17 mouse cellular contexts compared by ENCODE assay signal in the genomic region with DNA sequence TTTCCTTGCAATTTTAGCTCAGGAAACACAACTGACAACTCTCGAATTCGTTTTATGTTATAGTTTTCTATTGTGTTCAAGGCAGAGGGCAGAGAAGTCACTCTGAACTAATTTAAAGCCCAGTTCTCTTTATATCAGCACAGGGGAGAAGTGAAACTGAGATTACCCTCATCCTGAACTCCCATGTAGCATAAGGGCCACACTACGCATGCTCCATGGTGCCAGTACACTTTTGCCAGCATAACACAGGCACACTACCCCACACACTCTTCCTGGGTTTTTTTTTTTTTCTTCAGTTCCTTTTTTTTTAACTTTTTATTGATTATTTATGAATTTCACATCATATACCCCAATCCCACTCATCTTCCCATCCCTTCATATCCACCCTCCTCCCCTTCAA. TPM values are rescaled to one million over a fixed set of nuclear protein-coding genes. Genes with fewer than 3 reads are reported as not detected.
A peak's percentile ranks its signal among the peaks of the same experiment; 100 is the strongest.
DNase-seq lines count a peak whose midpoint lies in the region; ATAC-seq and TF ChIP-seq lines count a peak whose summit lies in the region.
"Had no signal": no experiment of that assay in that cellular context is flagged by ENCODE, and none has a peak within 500 bp of the region (broad histone marks: within the 10 kb centered on the region; RNA-seq: fewer than 3 reads in every experiment).

No protein-coding gene starts in this region.

- no peak overlapping the region for H3K27ac ChIP-seq in kidney, adult 2 months (ENCODE audit: insufficient read depth, low read depth, low read length)
- no peak overlapping the region for H3K27ac ChIP-seq in cerebellum, adult 2 months (ENCODE audit: insufficient read depth, low read length)
- H3K27ac ChIP-seq: forebrain, embryonic 12.5 days; limb, embryonic 13.5 days; midbrain, embryonic 10.5 days; stomach, postnatal 0 days had no signal

- WGBS in kidney, adult 2 months: 88% methylated on average over 3 of the region's 3 CpGs
- 97% methylated on average over 3 of the region's 3 CpGs for WGBS in cerebellum, adult 2 months

- peak; percentile 26 for DNase-seq in kidney, adult 2 months
- no peak for DNase-seq in kidney, adult 18-20 months
- DNase-seq in spleen, adult 18-20 months: peak; percentile 54 to 59
- no peak for DNase-seq in spleen, adult 12 weeks (ENCODE audit: low spot score)
- no peak for DNase-seq in urinary bladder, postnatal 14 days (ENCODE audit: low spot score)
- DNase-seq in testis, postnatal 14 days (ENCODE audit: low spot score): no peak
- no peak for DNase-seq in cerebellum, adult 2 months
- DNase-seq: adrenal gland, postnatal 10 days; cerebellum, postnatal 36 days; kidney, postnatal 10 days; right cerebral cortex, postnatal 25 days had no signal

- TF ChIP-seq CTCF in kidney, adult 2 months (conservative IDR thresholded peaks at IDR 0.05; ENCODE audit: insufficient read depth, insufficient read length, low read depth, low read length): no peak
- no peak for TF ChIP-seq CTCF in cerebellum, adult 2 months (IDR thresholded peaks at IDR 0.05; ENCODE audit: borderline replicate concordance, insufficient read depth, low read depth, low read length)

- no peaks in the 10 kb centered on the region for H3K4me1 ChIP-seq in kidney, adult 2 months (ENCODE audit: control insufficient read depth, insufficient read depth, low read length)
- H3K4me1 ChIP-seq in cerebellum, adult 2 months (ENCODE audit: control insufficient read depth, insufficient read depth, low read length): 0 out of 2 replicates have a peak, but pooled peaks cover 2% of the 10 kb centered on the region
- H3K4me1 ChIP-seq: midbrain, embryonic 10.5 days had no signal

- no peak for TF ChIP-seq POLR2A in kidney, adult 2 months (IDR thresholded peaks at IDR 0.05; ENCODE audit: low read depth, low read length)
- TF ChIP-seq POLR2A in cerebellum, adult 2 months (IDR thresholded peaks at IDR 0.05; ENCODE audit: borderline replicate concordance, insufficient read depth, low read length): no peak

- H3K36me3 ChIP-seq in kidney, adult 2 months (ENCODE audit: control insufficient read depth, insufficient read depth, low read length): no peaks in the 10 kb centered on the region
- H3K36me3 ChIP-seq: forebrain, embryonic 12.5 days; midbrain, embryonic 10.5 days had no signal

- no peaks in the 10 kb centered on the region for H3K27me3 ChIP-seq in kidney, adult 2 months (replicated peaks; ENCODE audit: control insufficient read depth, insufficient read depth, low read length)
- no peaks in the 10 kb centered on the region for H3K27me3 ChIP-seq in cerebellum, adult 2 months (ENCODE audit: control insufficient read depth, insufficient read depth, low read length)
- H3K27me3 ChIP-seq: forebrain, embryonic 12.5 days; limb, embryonic 13.5 days had no signal

- no peak overlapping the region for H3K4me3 ChIP-seq in kidney, adult 2 months (ENCODE audit: insufficient read depth, low read depth, low read length)
- H3K4me3 ChIP-seq in cerebellum, adult 2 months (replicated peaks; ENCODE audit: insufficient read depth, low read depth, low read length): no peak overlapping the region
- H3K4me3 ChIP-seq: forebrain, embryonic 12.5 days; limb, embryonic 13.5 days; midbrain, embryonic 10.5 days; myocyte had no signal

- peak; percentile 52 for ATAC-seq in megakaryocyte, adult 5-6 weeks (ENCODE audit: poor library complexity, severe bottlenecking)

RNA-seq across cellular contexts. Expression of a gene that starts 28.1 kb away (rescaled TPM):
- 3.3 and 3.7 TPM in 2 replicates for polyA plus RNA-seq in kidney, adult 2 months (2012; rRNA removed)
- total RNA-seq in megakaryocyte, adult 5-6 weeks (2015): 38.5 and 40.6 TPM in 2 replicates
- 26.4 and 39.1 TPM in 2 replicates for total RNA-seq in megakaryocyte, adult 5-6 weeks (2017)
- polyA plus RNA-seq in cerebellum, adult 2 months (2012; rRNA removed): 14.5 and 16.1 TPM in 2 replicates

Comparison
In these comparisons a context has a peak if more than half of its experiments do, and no peak if none do; other contexts are left out.
1. DNase-seq: peak in kidney, adult 2 months (single experiment) and spleen, adult 18-20 months (2 of 2); none in kidney, adult 18-20 months (single experiment), spleen, adult 12 weeks (single experiment), urinary bladder, postnatal 14 days (single experiment), testis, postnatal 14 days (single experiment) and cerebellum, adult 2 months (0 of 2).